Mouse (Mus musculus) naive thymus-derived CD4-positive, alpha-beta T cell, adult 2 months (primary cell): ENCODE results near the gene Col5a1.

Experiments used
- DNase-seq: peaks from one replicate; pipeline ENCODE4 v3.0.0-alpha.2; 2011; ENCODE audit warnings: low read depth

The Col5a1 gene

DNA sequence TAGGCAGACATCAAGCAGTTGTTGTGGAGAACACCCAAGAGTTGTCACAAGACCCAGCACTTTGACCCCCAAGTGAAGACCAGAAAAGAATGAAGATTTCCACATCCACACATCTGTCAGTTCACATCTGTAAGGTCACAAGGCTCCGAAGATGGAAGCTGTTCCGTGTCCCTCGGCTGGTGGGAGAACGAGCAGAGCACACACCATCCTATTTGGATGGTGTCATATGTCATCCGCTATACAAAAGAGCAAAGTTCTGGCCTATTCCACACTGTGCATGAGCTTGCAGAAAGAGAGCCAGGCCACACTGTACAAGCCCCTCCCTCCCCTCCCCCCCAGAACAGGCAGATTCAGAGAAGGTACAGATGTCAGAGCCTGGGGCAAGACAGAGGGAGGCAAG lies 202.9 kb downstream of the Col5a1 start:
- no peak for DNase-seq
